Mouse (Mus musculus) embryonic facial prominence, embryonic 12.5 days (tissue): ENCODE data around the gene Mfsd2b. TPM values are rescaled to one million over a fixed set of nuclear protein-coding genes. Genes with fewer than 3 reads are reported as not detected.
"Not testable (repeated sequence)": the region's sequence is repeated elsewhere in the genome, so short reads cannot be mapped to it uniquely, and the experiment has no call there.

Experiments
- ATAC-seq: fragments of 200-750 bp; cut with Nextera tagmentation; 2 replicates; pipeline ENCODE4 v1.8.0; 2017; ENCODE audit not compliant: insufficient number of reproducible peaks, insufficient read depth, low FRiP score, low TSS enrichment
- H3K27ac ChIP-seq: fragments of 300-500 bp; sonication (generic); 2 replicates; pipeline ENCODE4 v1.5.1; 2016; ENCODE audit warnings: mild to moderate bottlenecking
- H3K27me3 ChIP-seq: fragments of 300-500 bp; sonication (generic); 2 replicates; pipeline ENCODE4 v1.6.1; 2016; ENCODE audit warnings: mild to moderate bottlenecking, moderate library complexity
- H3K36me3 ChIP-seq: fragments of 300-500 bp; sonication (generic); 2 replicates; pipeline ENCODE4 v1.6.1; 2016; ENCODE audit warnings: mild to moderate bottlenecking
- H3K4me1 ChIP-seq: fragments of 300-500 bp; sonication (generic); 2 replicates; pipeline ENCODE4 v1.6.1; 2016
- H3K4me2 ChIP-seq: fragments of 300-500 bp; sonication (generic); replicated peaks from 2 replicates; pipeline ENCODE4 v1.6.1; 2016; ENCODE audit warnings: mild to moderate bottlenecking, moderate library complexity
- H3K4me3 ChIP-seq: fragments of 300-500 bp; sonication (generic); 2 replicates; pipeline ENCODE4 v1.5.1; 2016; ENCODE audit warnings: mild to moderate bottlenecking
- H3K9ac ChIP-seq: fragments of 300-500 bp; sonication (generic); 2 replicates; pipeline ENCODE4 v1.6.1; 2016; ENCODE audit warnings: mild to moderate bottlenecking, moderate library complexity
- H3K9me3 ChIP-seq: fragments of 300-500 bp; sonication (generic); 2 replicates; pipeline ENCODE4 v1.6.1; 2016; ENCODE audit warnings: mild to moderate bottlenecking, moderate library complexity
- WGBS: fragments of 180-500 bp; shearing (Covaris S2); methylation state at CpG from one replicate; pipeline ENCODE4 v1.1.7; 2016; 5-methylcytosine and 5-hydroxymethylcytosine counted together
- polyA plus RNA-seq: library from polyadenylated mRNA; unstranded; fragments of >200 nt; fragmentation: Nextera tagmentation; extraction: Ambion mirVana; gene quantifications from 2 replicates; pipeline ENCODE4 v1.2.1, GENCODE M21; 2016

Gene Mfsd2b
- polyA plus RNA-seq, 1 experiment from 2014 or later = 2.9 TPM

GRCm38 (mm10) chr12:4905946-4906345 is 31.8 kb upstream of the Mfsd2b start:
- Histone ChIP-seq H3K4me1 (no peaks in the 10 kb centered on the region; the same call in 1 of the 2 replicates), H3K36me3 (no peaks in the 10 kb centered on the region), H3K27ac (no peak overlapping the region), H3K4me2 (no peak overlapping the region), H3K4me3 (no peak overlapping the region), H3K9me3 (no peaks in the 10 kb centered on the region), H3K27me3 (no peaks in the 10 kb centered on the region), H3K9ac (no peak overlapping the region)
- no peak for ATAC-seq
- 81% methylated on average over 7 of the region's 7 CpGs for WGBS

- ATAC-seq = no peak
- Histone ChIP-seq H3K9ac (no peak overlapping the region), H3K27me3 (no peaks in the 10 kb centered on the region), H3K27ac (no peak overlapping the region), H3K4me1 (no peaks in the 10 kb centered on the region), H3K9me3 (no peaks in the 10 kb centered on the region), H3K36me3 (no peaks in the 10 kb centered on the region), H3K4me3 (no peak overlapping the region), H3K4me2 (no peak overlapping the region)
- 87% methylated on average over 5 of the region's 5 CpGs for WGBS
Observed at GRCm38 (mm10) chr12:4898024-4898423, 23.9 kb upstream of the Mfsd2b start.

DNA sequence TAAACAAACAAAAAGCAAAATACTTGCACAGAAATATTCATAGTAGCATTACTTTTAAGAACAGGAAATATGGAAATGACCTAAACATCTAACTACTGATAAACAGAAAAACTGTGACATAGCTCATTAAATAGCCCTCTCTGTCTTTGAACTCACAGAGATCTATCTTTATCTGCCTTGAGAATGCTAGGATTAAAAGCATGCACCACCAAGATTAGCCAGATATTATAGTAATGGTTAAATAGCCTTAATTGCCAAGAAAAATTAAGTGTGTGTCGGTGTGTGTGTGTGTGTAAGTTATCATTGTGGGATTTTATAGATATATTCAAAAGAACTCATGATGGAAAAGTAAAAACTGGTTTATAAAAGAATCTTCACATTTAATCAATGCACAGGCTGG is 15.7 kb upstream of the Mfsd2b start:
- Histone ChIP-seq H3K9me3 (no peaks in the 10 kb centered on the region), H3K27ac (no peak overlapping the region), H3K4me1 (no peaks in the 10 kb centered on the region), H3K4me3 (no peak overlapping the region), H3K9ac (no peak overlapping the region), H3K36me3 (0 out of 2 replicates have a peak, but pooled peaks cover 2% of the 10 kb centered on the region), H3K27me3 (no peaks in the 10 kb centered on the region), H3K4me2 (no peak overlapping the region)
- WGBS = 90% methylated on average over 1 of the region's 1 CpGs
- ATAC-seq = no peak

GRCm38 (mm10) chr12:4889251-4889650 is 15.1 kb upstream of the Mfsd2b start:
- Histone ChIP-seq H3K9me3 (no peaks in the 10 kb centered on the region), H3K4me1 (no peaks in the 10 kb centered on the region), H3K9ac (no peak overlapping the region), H3K36me3 (0 out of 2 replicates have a peak, but pooled peaks cover 2% of the 10 kb centered on the region), H3K4me2 (no peak overlapping the region), H3K27ac (no peak overlapping the region), H3K27me3 (no peaks in the 10 kb centered on the region), H3K4me3 (no peak overlapping the region)
- 91% methylated on average over 2 of the region's 2 CpGs for WGBS
- no peak for ATAC-seq

DNA sequence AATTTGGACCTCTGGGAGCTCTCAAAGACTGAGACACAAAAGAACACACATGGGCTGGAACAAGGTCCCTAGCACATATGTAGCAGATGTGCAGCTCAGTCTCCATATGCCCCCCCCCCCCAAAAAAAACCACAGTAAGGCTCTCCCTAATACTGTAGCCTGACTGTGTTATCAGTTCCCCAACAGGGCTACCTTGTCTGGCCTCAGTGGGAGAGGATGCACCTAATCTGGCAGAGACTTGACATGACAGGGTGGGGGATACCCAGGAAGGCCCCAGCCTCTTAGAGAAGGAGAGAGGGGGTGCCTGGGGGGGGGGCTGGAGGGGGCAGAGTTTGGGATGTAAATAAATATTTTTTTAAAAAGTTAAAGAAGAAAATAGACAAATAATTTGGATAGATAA is 14.6 kb upstream of the Mfsd2b start:
- Histone ChIP-seq H3K27ac (no peak overlapping the region), H3K4me3 (no peak overlapping the region), H3K36me3 (0 out of 2 replicates have a peak, but pooled peaks cover 2% of the 10 kb centered on the region), H3K4me1 (no peaks in the 10 kb centered on the region), H3K9ac (no peak overlapping the region), H3K4me2 (no peak overlapping the region), H3K9me3 (no peaks in the 10 kb centered on the region), H3K27me3 (no peaks in the 10 kb centered on the region)
- no peak for ATAC-seq

- H3K4me1 ChIP-seq, H3K9ac ChIP-seq, ATAC-seq, H3K27me3 ChIP-seq, H3K9me3 ChIP-seq, H3K4me2 ChIP-seq, H3K36me3 ChIP-seq, H3K4me3 ChIP-seq, H3K27ac ChIP-seq: not testable (repeated sequence)
- WGBS = 96% methylated on average over 4 of the region's 4 CpGs
Observed at GRCm38 (mm10) chr12:4886581-4886980, 12.4 kb upstream of the Mfsd2b start.

DNA sequence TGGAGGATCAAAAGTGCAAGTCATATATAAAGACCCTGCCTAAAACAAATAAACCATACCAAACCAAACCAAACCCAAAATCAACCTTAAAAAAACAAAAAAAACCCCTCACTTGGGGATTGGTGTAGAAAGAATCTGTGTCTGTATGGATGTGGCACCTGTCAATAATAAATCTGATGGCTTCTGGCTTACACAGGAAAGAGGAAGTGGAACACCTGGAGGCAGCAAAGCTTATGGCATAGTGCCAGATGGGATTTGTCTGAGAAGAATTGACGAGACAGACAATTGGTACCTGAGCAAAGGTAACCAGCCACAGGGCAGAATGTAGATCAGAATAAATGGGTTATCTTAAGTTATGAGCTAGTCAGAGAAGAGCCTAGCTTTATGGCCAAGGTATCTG is 10.9 kb upstream of the Mfsd2b start:
- 69% methylated on average over 1 of the region's 1 CpGs for WGBS
- ATAC-seq = no peak

DNA sequence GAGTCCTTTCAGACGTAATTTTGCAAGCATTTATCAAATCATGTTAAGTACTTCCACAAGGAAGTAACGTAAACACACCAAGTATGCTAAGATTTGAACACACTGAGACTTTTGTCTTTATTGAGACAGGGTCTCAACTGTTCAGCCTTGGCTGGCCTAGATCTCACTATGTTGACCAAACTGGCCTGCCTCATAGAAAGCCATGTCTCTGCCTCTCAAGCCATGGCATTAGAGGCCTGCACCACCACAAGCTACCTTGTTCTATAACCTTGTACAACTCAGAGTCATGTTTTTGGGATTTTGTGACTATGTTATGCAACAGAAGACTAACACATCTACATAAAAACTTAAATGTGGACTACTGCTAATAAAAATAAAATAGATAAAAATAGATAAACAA is 7.9 kb upstream of the Mfsd2b start:
- WGBS = 65% methylated on average over 2 of the region's 2 CpGs
- Histone ChIP-seq H3K36me3 (peaks cover 12% of the 10 kb centered on the region), H3K9me3 (no peaks in the 10 kb centered on the region), H3K4me2 (no peak overlapping the region), H3K4me1 (no peaks in the 10 kb centered on the region), H3K4me3 (no peak overlapping the region), H3K27ac (no peak overlapping the region), H3K9ac (no peak overlapping the region), H3K27me3 (no peaks in the 10 kb centered on the region)
- ATAC-seq = no peak

More for the DNA sequence above, 10.9 kb upstream of the Mfsd2b start:
- Histone ChIP-seq H3K27ac (no peak overlapping the region), H3K4me2 (no peak overlapping the region), H3K9me3 (no peaks in the 10 kb centered on the region), H3K4me1 (no peaks in the 10 kb centered on the region), H3K36me3 (peaks cover 4% of the 10 kb centered on the region; the same call in 1 of the 2 replicates), H3K9ac (no peak overlapping the region), H3K27me3 (no peaks in the 10 kb centered on the region), H3K4me3 (no peak overlapping the region)

DNA sequence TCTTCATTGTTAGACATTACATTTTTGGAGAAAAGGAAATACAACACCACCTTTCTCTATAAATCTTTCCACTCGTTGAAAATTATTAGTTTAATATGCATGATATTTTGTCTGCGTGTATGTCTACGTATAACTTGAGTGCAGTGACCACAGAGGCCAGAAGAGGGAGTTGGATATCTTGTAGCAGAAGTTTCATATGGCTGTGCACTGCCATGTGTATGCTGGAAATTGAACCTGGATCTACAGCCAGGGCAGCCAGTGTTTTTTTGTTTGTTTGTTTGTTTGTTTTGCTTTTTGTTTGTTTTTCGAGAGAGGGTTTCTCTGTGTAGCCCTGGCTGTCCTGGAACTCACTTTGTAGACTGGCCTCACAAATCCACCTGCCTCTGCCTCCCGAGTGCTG is 4.9 kb upstream of the Mfsd2b start:
- H3K27me3 ChIP-seq = no peaks in the 10 kb centered on the region
- H3K9ac ChIP-seq = no peak overlapping the region
- H3K4me2 ChIP-seq = no peak overlapping the region
- no peaks in the 10 kb centered on the region for H3K4me1 ChIP-seq
- WGBS = 88% methylated on average over 5 of the region's 5 CpGs
- H3K27ac ChIP-seq = no peak overlapping the region
- peaks cover 12% of the 10 kb centered on the region for H3K36me3 ChIP-seq
- H3K4me3 ChIP-seq = no peak overlapping the region
- H3K9me3 ChIP-seq = no peaks in the 10 kb centered on the region
- ATAC-seq = no peak

GRCm38 (mm10) chr12:4878296-4878783 is 4.2 kb upstream of the Mfsd2b start:
- H3K4me1 ChIP-seq = no peaks in the 10 kb centered on the region
- peaks cover 12% of the 10 kb centered on the region for H3K36me3 ChIP-seq
- WGBS = 77% methylated on average over 9 of the region's 9 CpGs
- H3K4me3 ChIP-seq = no peak overlapping the region
- no peak overlapping the region for H3K9ac ChIP-seq
- no peaks in the 10 kb centered on the region for H3K27me3 ChIP-seq
- no peak overlapping the region for H3K4me2 ChIP-seq
- no peak overlapping the region for H3K27ac ChIP-seq
- no peaks in the 10 kb centered on the region for H3K9me3 ChIP-seq
- ATAC-seq = no peak

- Histone ChIP-seq H3K27me3 (no peaks in the 10 kb centered on the region), H3K27ac (no peak overlapping the region), H3K36me3 (peaks cover 8% of the 10 kb centered on the region; the same call in 1 of the 2 replicates), H3K4me2 (no peak overlapping the region), H3K9ac (no peak overlapping the region), H3K4me1 (no peaks in the 10 kb centered on the region), H3K4me3 (no peak overlapping the region), H3K9me3 (no peaks in the 10 kb centered on the region)
- ATAC-seq = no peak
- 87% methylated on average over 8 of the region's 8 CpGs for whole genome bisulfite sequencing
Observed at GRCm38 (mm10) chr12:4875623-4876022, 1.5 kb upstream of the Mfsd2b start.

GRCm38 (mm10) chr12:4873531-4873930 is 628 bp downstream of the Mfsd2b start:
- H3K4me2 ChIP-seq = peak overlapping the region; percentile 58
- H3K27me3 ChIP-seq = no peaks in the 10 kb centered on the region
- H3K27ac ChIP-seq = no peak overlapping the region
- H3K9ac ChIP-seq = no peak overlapping the region; the same call in 1 of the 2 replicates
- no peak for ATAC-seq
- H3K9me3 ChIP-seq = no peaks in the 10 kb centered on the region
- no peaks in the 10 kb centered on the region for H3K4me1 ChIP-seq
- no peaks in the 10 kb centered on the region for H3K36me3 ChIP-seq
- H3K4me3 ChIP-seq = peak overlapping the region; percentile 25; the same call in 1 of the 2 replicates
- WGBS = 80% methylated on average over 6 of the region's 6 CpGs
